Mouse (Mus musculus) layer of hippocampus, postnatal 25 days (tissue): Measurements from ENCODE around the gene Zfp964. TPM values are rescaled to one million over a fixed set of nuclear protein-coding genes. Genes with fewer than 3 reads are reported as not detected.
"Not testable (repeated sequence)": the region's sequence is repeated elsewhere in the genome, so short reads cannot be mapped to it uniquely, and the experiment has no call there.

Source experiments
- DNase-seq, 2 experiments: peaks; one replicate each; pipeline ENCODE4 v3.0.0; 2022; ENCODE audit warnings: mixed read lengths in 2 of 2, low spot score in 1 of 2; ENCODE audit errors: extremely low spot score in 1 of 2
- total RNA-seq, 2 experiments: library from RNA; stranded (reverse); gene quantifications; 2 replicates each; pipeline ENCODE4 v1.2.3; 2021

Gene Zfp964
- 1 to 10 TPM; 4.3 to 5.5 TPM for total RNA-seq

GRCm38 (mm10) chr8:69654358-69654981, at the start of gene Zfp964:
Zfp964 (plus strand) TSS chr8:69654479.
- DNase-seq, result peak; percentile 81 to 88

GRCm38 (mm10) chr8:69614687-69615086, 39.6 kb upstream of the Zfp964 start:
- peak in 1 of 2 experiments; percentile 8 for DNase-seq

- DNase-seq, result no peak
Observed at GRCm38 (mm10) chr8:69618078-69618477, 36.2 kb upstream of the Zfp964 start.

- DNase-seq, result peak; percentile 95 to 99
Observed at GRCm38 (mm10) chr8:69625095-69625789, 29.0 kb upstream of the Zfp964 start, which contains the start of gene Zfp868. Zfp868 (minus strand) TSS chr8:69625548.

- DNase-seq, result no peak
Observed at GRCm38 (mm10) chr8:69653808-69654357, 396 bp upstream of the Zfp964 start.

- DNase-seq, result no peak
Observed at GRCm38 (mm10) chr8:69661294-69661693, 7.0 kb downstream of the Zfp964 start.

GRCm38 (mm10) chr8:69665051-69665450, 10.8 kb downstream of the Zfp964 start:
- not testable (repeated sequence) for DNase-seq

- DNase-seq, result no peak
Observed at GRCm38 (mm10) chr8:69701810-69702209, 47.5 kb downstream of the Zfp964 start.

GRCm38 (mm10) chr8:69710624-69711023, 56.3 kb downstream of the Zfp964 start, which contains the start of gene Zfp869:
Zfp869 (minus strand) TSS chr8:69710724.
- DNase-seq, result not testable (repeated sequence)

- no peak for DNase-seq
Observed at GRCm38 (mm10) chr8:69713516-69713915, 59.2 kb downstream of the Zfp964 start.

- no peak for DNase-seq
Observed at GRCm38 (mm10) chr8:69715366-69715765, 61.1 kb downstream of the Zfp964 start.

Other genes starting within 250 kb of the Zfp964 start
- under 1 TPM in 1 of 2 experiments, not detected in 1; 0.12 TPM for gene Gm9495, start 200.9 kb upstream of the Zfp964 start, total RNA-seq
- not detected for gene Gm7697, start 131.5 kb upstream of the Zfp964 start, total RNA-seq
- gene Zfp868, start 28.9 kb upstream of the Zfp964 start, total RNA-seq, result 10 to 100 TPM; 16.6 to 17.1 TPM
- 10 to 100 TPM; 19.1 to 19.7 TPM for gene Zfp869, start 56.2 kb downstream of the Zfp964 start, total RNA-seq
- 1 to 10 TPM; 4.2 to 4.5 TPM for gene Zfp963, start 95.5 kb downstream of the Zfp964 start, total RNA-seq
- 1 to 10 TPM; 1.8 to 2.6 TPM for gene Gm20422, start 120.4 kb downstream of the Zfp964 start, total RNA-seq
- 10 to 100 TPM; 39.9 to 44.5 TPM for gene Atp13a1, start 136.7 kb downstream of the Zfp964 start, total RNA-seq
- gene Zfp866, start 136.7 kb downstream of the Zfp964 start, total RNA-seq, result 10 to 100 TPM; 26.1 to 28.8 TPM
- gene Gmip, start 154.2 kb downstream of the Zfp964 start, total RNA-seq, result 10 to 100 TPM; 10.9 to 15.2 TPM
- gene Lpar2, start 167.9 kb downstream of the Zfp964 start, total RNA-seq, result under 1 TPM; 0.35 to 0.37 TPM
- 10 to 100 TPM; 13.3 to 13.6 TPM for gene Pbx4, start 178.0 kb downstream of the Zfp964 start, total RNA-seq
- gene Cilp2, start 233.2 kb downstream of the Zfp964 start, total RNA-seq, result 1 to 10 TPM in 1 of 2 experiments, under 1 TPM in 1; 0.89 to 1.3 TPM
- under 1 TPM; 0.27 to 0.28 TPM for gene Tssk6, start 247.7 kb downstream of the Zfp964 start, total RNA-seq
- gene Ndufa13, start 248.1 kb downstream of the Zfp964 start, total RNA-seq, result 100 to 1,000 TPM; 159 to 174 TPM
- 10 to 100 TPM; 29.0 to 37.5 TPM for gene Yjefn3, start 248.2 kb downstream of the Zfp964 start, total RNA-seq